Mouse (Mus musculus) spleen, postnatal 36 days (tissue): Measurements from ENCODE around the gene Fam117a.

Source experiments
- DNase-seq, 2 experiments: peaks; one replicate each; pipeline ENCODE4 v3.0.0; 2022; ENCODE audit warnings: low spot score in 2 of 2, mixed read lengths in 1 of 2

Gene Fam117a

DNA sequence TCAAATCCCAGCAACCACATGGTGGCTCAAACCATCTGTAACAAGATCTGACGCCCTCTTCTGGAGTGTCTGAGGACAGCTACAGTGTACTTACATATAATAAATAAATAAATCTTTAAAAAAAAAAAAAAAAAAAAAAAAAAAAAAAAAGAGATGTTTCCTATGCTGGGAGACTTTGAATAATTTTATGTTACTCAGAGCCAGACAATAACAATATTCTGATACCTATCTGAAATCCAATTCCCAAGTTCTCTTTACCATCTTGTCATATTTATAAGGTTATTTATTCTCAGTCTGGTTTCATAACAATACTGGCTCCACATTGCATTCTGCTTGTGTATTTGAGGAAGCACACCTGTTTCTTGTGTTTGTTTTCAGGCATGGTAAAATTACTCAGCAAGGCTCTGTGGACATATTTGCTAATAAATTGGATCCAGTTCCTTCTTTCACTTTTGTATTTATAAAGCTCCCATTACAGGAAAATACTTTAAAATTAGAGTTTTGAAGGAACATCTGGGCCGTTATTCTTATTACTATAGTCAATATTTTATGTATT lies 84.1 kb downstream of the Fam117a start:
- DNase-seq: no peak

DNA sequence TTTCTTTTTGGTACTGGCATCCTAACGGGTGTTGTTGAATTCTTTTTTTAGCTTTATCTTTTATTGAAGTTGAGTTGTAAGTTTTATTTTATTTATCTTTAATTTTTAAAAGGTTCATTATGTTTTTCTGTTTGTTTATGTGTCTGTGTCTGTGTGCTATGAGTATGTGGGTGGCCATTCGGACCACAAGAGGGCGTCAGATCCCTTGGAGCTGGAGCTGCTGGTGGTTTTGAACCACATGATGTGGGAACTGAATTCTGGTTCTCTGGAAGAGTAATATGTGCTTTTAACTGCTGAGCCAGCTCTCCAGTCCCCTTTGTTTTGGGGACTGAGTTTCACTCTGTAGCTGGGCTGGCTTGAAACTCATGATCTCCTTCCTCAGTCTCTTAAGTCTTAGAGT lies 86.7 kb downstream of the Fam117a start:
- no peak for DNase-seq

GRCm38 (mm10) chr11:95431344-95431743 lies 94.5 kb downstream of the Fam117a start:
- DNase-seq: no peak
